Mouse (Mus musculus) myocyte (in vitro differentiated cells): Measurements from ENCODE around the gene Phf12.

ENCODE experiments used
- E2F4 ChIP-seq: IDR thresholded peaks from one replicate; pipeline ENCODE4 v1.6.1; 2011; ENCODE audit warnings: mild to moderate bottlenecking, control low read depth, moderate library complexity; ENCODE audit not compliant: insufficient read depth
- POLR2A ChIP-seq: IDR thresholded peaks from one replicate; pipeline ENCODE4 v1.6.1; 2011; ENCODE audit warnings: low read depth, mild to moderate bottlenecking, control low read depth, moderate library complexity; ENCODE audit not compliant: insufficient read length
- REST ChIP-seq: IDR thresholded peaks from one replicate; pipeline ENCODE4 v1.6.1; 2011; ENCODE audit warnings: mild to moderate bottlenecking, control low read depth, moderate library complexity; ENCODE audit not compliant: insufficient read depth, insufficient read length
- TCF12 ChIP-seq: IDR thresholded peaks from one replicate; pipeline ENCODE4 v1.6.1; 2011; ENCODE audit warnings: mild to moderate bottlenecking, control low read depth; ENCODE audit not compliant: poor library complexity, insufficient read depth, severe bottlenecking
- USF1 ChIP-seq: IDR thresholded peaks from one replicate; pipeline ENCODE4 v1.6.1; 2011; ENCODE audit warnings: low read depth, mild to moderate bottlenecking, control low read depth, moderate library complexity

- TF ChIP-seq POLR2A = no peak
- TF ChIP-seq TCF12 = no peak
- TF ChIP-seq USF1 = no peak
- TF ChIP-seq REST = no peak
- no peak for TF ChIP-seq E2F4
Measured at GRCm38 (mm10) chr11:77942230-77942629, 40.3 kb upstream of the Phf12 start.
